Mouse (Mus musculus) left cerebral cortex, postnatal 25 days (tissue): ENCODE measurements at regions not wholly inside any gene's neighbourhood (a gene's known extent, or its start where the extent isn't known, plus 50 kb on each side); places are given as distances from the start of the nearest gene placed in this dataset.
A peak's percentile ranks its signal among the peaks of the same experiment; 100 is the strongest.

Source experiments
- DNase-seq, 2 experiments: peaks; one replicate each; pipeline ENCODE4 v3.0.0; 2022; ENCODE audit warnings: low spot score in 2 of 2, mixed read lengths in 1 of 2
- intact Hi-C: fragments of 180-260 bp; cut with DNase I; formaldehyde crosslinking; loops from one replicate; pipeline ENCODE4 v1.15.1; 2025

DNA sequence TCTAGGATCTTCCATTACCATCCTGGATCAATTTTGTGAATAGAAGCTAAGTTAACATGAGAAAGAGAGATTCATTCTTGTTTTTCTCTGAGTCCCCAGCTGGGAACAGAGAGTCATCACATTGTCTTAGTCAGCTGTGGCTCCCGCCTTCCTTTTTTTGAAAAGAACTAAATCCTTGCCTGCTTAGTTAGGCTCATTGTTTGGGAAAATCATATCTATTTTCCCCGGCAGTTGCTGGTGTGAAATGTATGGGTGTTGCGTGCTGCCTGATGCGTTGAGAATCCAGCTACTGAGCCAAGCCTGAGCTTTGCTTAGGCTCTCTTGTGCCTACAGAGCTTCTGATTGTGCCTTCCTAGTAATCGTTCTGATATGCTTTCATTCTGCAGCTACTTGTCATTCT lies 66.3 kb downstream of the Fam50b start:
- intact Hi-C loops: no loop called here
- DNase-seq: peak in 1 of 2 experiments; percentile 49

DNA sequence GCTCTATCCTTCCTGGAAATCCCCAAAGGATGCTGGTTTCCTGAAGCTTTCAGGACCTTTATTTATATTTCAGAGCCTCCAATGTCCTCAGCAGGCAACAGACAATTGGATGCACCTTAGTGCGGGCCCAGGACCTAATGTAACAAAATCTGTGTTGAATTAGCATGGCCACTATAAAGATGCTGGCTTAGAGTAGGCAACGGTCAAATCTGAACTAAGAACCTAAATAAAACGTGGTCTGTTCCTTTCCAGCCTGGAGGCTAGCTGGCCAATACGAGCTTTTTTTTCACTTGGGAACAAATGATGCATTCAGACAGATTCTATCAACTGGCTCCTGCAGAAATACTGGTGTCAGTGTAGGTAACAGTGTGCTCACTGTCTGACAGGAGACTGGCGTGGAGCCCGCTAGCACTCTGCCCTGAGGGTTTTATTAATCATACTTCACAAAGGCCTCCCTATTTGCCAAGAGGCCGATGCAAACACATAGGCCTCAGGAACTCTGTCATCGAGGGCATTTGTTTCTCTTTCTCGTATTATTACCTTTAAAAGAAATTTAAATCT lies 68.5 kb upstream of the Prpf4b start:
- intact Hi-C loops: no loop called here
- DNase-seq: peak in 1 of 2 experiments; percentile 22

DNA sequence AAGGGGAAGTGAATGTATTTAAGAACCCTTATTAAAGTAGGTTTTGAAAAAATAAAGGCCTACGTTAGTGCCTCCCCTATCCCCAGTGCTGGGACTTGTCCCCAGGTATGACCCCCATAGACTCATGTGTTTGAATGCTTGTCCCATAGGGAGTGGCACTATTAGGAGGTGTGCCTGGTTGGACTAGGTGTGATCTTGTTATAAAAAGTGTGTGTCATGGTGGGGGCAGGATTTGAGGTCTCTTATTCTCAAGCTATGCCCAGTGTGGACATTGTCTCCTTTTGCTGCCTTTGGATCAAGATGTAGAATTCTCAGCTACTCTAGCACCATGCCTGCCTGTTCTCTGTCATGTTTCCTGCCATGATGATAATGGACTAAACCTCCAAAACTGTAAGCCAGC lies 65.6 kb upstream of the Prpf4b start:
- DNase-seq: no peak
- intact Hi-C loops: no loop called here

DNA sequence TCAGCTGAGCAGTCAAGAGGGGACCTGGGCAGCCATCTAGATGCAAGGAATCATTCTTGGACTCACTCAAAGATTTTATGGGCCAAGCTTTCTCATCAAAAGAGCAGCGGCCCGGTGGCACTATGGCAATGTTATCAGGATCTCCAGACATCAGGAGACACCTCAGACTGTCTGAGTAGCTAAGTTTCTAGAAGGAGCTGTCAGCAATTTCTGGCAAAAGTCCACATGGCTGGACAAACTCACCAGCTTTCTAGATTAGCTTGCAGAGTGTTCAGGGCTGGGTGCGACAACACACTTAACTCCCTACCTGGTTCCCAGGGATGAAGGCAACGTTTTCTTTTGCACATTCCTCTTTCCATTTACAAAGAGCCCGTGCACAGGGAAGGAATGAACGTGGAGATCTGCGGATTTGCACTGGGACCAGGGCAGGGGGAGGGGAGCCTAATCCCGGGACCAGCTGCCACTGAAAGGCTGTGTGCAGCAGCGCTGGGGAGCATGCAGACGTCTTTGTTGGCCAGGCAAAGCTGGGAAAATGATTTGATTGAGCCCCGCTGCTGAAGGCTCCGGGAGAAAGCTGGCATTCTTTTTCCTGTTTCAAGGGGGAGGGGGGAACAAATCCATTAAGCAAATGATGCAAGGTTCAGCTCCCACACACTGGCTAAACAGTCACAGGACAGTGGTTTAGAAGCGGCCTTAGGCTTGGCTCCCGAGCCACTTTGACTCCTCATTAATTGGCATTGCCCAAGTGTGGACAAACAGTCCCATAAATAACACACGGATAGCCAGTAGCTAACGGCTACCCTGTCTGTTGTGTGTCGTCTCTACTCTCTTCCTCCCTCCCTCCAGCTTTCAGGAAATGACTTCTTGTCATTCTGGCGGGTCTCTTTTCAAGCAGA lies 60.7 kb upstream of the Prpf4b start:
- intact Hi-C loops: no loop called here
- peak; percentile 24 to 39 for DNase-seq

DNA sequence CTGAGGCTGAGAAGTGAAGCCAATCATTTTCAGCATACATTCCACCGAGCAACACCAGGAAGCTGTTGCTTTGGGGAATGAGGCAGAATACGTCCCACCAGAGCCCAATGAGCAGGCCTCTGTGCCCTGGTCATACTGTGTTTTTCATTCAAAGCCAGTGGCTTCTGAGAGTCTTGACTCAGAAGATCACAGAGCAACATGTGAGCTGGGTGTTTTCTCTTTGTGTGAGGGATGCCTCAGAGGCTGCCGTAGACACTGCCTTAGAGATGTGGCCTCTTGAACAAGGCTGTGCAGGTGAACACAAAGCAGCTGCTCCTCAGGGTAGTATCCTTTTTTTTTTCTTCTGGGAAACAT lies 60.1 kb upstream of the Prpf4b start:
- intact Hi-C loops: no loop called here
- DNase-seq: no peak

DNA sequence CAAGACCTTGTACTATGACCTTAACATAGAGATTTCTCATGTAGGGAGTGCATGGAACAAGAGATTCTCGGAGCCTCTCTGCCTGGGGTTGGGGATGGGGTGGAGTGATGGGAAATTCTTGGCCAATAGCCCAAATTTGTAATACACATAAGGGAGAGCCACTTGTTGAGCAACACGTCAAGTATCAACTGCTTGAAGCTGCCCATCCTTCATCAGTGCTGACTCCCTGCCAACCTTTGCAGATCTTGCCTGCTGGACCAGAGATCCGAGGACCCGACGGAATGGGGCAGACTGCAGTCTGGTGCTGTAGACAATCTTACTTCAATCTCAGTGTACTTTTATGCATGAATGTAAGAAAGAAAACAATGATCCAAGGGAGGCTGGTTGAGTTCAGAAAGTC lies 56.9 kb upstream of the Prpf4b start:
- intact Hi-C loops: no loop called here
- no peak for DNase-seq

DNA sequence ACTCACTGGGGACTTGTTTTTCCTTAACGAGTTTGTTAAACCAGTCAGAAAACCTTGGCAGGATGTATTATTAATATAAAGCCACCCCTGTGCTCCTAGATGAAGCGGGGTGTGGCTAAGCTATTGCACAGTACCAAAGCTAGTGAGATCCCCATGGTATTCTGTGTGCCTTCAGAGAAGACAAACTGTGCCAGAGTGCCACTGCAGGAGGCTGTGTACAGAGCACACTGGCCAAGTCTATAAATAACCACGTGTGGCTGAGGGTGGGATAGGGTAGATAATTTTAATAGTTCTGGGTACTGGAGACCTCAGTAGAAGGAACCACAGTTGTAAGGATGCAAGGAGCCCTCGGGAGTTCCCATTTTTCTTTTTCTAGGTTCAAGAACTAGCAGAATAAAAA lies 54.7 kb upstream of the Prpf4b start:
- DNase-seq: no peak
- intact Hi-C loops: no loop called here

DNA sequence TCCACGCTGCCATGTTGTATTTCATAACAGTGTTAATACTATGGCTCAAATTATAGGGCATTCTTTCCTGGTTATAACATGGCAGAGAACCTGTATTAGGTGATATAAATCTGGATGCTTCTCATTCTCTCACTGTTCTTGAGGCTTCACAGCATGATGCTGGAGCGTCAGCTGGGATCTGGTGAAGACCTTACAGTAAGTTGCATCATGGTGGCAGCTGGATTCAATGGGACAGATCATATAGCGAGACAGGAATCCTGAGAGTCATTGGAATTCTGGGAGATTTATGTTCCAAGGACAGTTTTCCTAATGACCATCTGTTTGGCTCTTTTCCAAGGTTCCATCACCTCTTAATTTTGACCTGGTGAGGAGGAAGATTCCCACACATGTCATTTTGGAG lies 53.2 kb upstream of the Prpf4b start:
- no peak for DNase-seq
- intact Hi-C loops: no loop called here

DNA sequence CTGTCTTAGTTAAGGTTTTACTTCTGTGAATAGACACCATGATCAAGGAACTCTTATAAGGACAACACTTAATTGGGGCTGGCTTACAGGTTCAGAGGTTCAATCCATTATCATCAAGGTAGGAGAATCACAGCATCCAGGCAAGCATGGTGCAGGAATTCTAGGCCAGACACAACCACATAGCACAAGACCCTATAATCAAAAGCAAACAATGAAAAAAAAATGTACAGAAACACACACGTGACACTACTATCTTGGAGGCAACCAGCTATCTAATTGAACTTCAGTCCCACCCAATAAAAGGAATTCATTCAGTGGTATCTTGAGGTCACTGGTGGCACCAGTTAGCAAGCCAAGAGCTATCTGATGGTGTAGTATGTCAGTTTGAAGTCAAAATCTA lies 50.9 kb upstream of the Prpf4b start:
- intact Hi-C loops: no loop called here

More for the DNA sequence above, 50.9 kb upstream of the Prpf4b start:
- DNase-seq: no peak
